Mouse (Mus musculus): Measurements from ENCODE around the gene Ccdc189.

- TF ChIP-seq CTCF (IDR thresholded peaks at IDR 0.05; ENCODE audit: low read depth) (no peak), EP300 (optimal IDR thresholded peaks at IDR 0.05) (no peak)
Measured at GRCm38 (mm10) chr7:127600612-127601011, 12.2 kb upstream of the Ccdc189 start.
